Mouse (Mus musculus): Measurements from ENCODE around the gene Fam221b.

- TF ChIP-seq CTCF (IDR thresholded peaks at IDR 0.05; ENCODE audit: low read depth, low read length) (no peak), POLR2A (IDR thresholded peaks at IDR 0.05; ENCODE audit: borderline replicate concordance, low read depth, low read length) (no peak)
These were observed 4.8 kb upstream of the Fam221b start for GRCm38 (mm10) chr4:43673703-43674102.

Measured in bone marrow macrophage, adult 2 months (primary cell).